Mouse (Mus musculus) lung, embryonic 16.5 days (tissue): ENCODE results near the gene Abcb1b. TPM values are rescaled to one million over a fixed set of nuclear protein-coding genes. Genes with fewer than 3 reads are reported as not detected.

Experiments used
- ATAC-seq: fragments of 200-750 bp; cut with Nextera tagmentation; 2 replicates; pipeline ENCODE4 v1.8.0; 2017; ENCODE audit warnings: low read depth, mild to moderate bottlenecking, moderate library complexity
- H3K27ac ChIP-seq: fragments of 300-500 bp; sonication (generic); 2 replicates; pipeline ENCODE4 v1.5.1; 2014; ENCODE audit warnings: mild to moderate bottlenecking, control low read depth, low read length
- H3K27me3 ChIP-seq: fragments of 300-500 bp; sonication (generic); 2 replicates; pipeline ENCODE4 v1.6.1; 2014; ENCODE audit warnings: low read depth, low read length, mixed read lengths; ENCODE audit not compliant: control insufficient read depth, insufficient read depth
- H3K36me3 ChIP-seq: fragments of 300-500 bp; sonication (generic); 2 replicates; pipeline ENCODE4 v1.6.1; 2014; ENCODE audit warnings: low read length; ENCODE audit not compliant: control insufficient read depth, insufficient read depth
- H3K4me1 ChIP-seq: fragments of 300-500 bp; sonication (generic); replicated peaks from 2 replicates; pipeline ENCODE4 v1.6.1; 2014; ENCODE audit warnings: low read length, mixed read lengths; ENCODE audit not compliant: control insufficient read depth, insufficient read depth
- H3K4me2 ChIP-seq: fragments of 300-500 bp; sonication (generic); 2 replicates; pipeline ENCODE4 v1.6.1; 2014; ENCODE audit warnings: low read depth, low read length, control low read depth
- H3K4me3 ChIP-seq: fragments of 300-500 bp; sonication (generic); 2 replicates; pipeline ENCODE4 v1.5.1; 2014; ENCODE audit warnings: mild to moderate bottlenecking, low read length, control low read depth
- H3K9ac ChIP-seq: fragments of 300-500 bp; sonication (generic); 2 replicates; pipeline ENCODE4 v1.6.1; 2014; ENCODE audit warnings: low read length, control low read depth
- H3K9me3 ChIP-seq: fragments of 300-500 bp; sonication (generic); 2 replicates; pipeline ENCODE4 v1.6.1; 2016; ENCODE audit warnings: low read length; ENCODE audit not compliant: control insufficient read depth
- WGBS: fragments of 180-500 bp; shearing (Covaris S2); extraction: QIAGEN DNeasy Blood & Tissue Kit; methylation state at CpG from one replicate; pipeline ENCODE4 v1.1.7; 2014; 5-methylcytosine and 5-hydroxymethylcytosine counted together
- polyA plus RNA-seq: library from polyadenylated mRNA; unstranded; fragments of >200 nt; fragmentation: Nextera tagmentation; extraction: Ambion mirVana; gene quantifications from 2 replicates; pipeline ENCODE4 v1.2.1, GENCODE M21; 2015

Gene Abcb1b
- polyA plus RNA-seq, 1 experiment from 2014 or later: 1.5 TPM

- no peaks in the 10 kb centered on the region for H3K36me3 ChIP-seq
- no peaks in the 10 kb centered on the region for H3K4me1 ChIP-seq
- no peaks in the 10 kb centered on the region for H3K9me3 ChIP-seq
- WGBS: 79% methylated on average over 8 of the region's 8 CpGs
- no peak overlapping the region for H3K4me2 ChIP-seq
- H3K4me3 ChIP-seq: no peak overlapping the region
- no peaks in the 10 kb centered on the region for H3K27me3 ChIP-seq
- H3K9ac ChIP-seq: no peak overlapping the region
- no peak for ATAC-seq
- H3K27ac ChIP-seq: no peak overlapping the region
These were observed 113.7 kb downstream of the Abcb1b start for GRCm38 (mm10) chr5:8911567-8912198.

Other genes with a start within 250 kb of the Abcb1b start
- 1.7 and 1.9 TPM in 2 replicates for gene Rundc3b, start 175.2 kb upstream of the Abcb1b start, polyA plus RNA-seq
- 1.9 and 2.3 TPM in 2 replicates for gene Abcb1a, start 138.1 kb upstream of the Abcb1b start, polyA plus RNA-seq
- gene Abcb4, start 95.6 kb downstream of the Abcb1b start, polyA plus RNA-seq: 0.13 and 0.35 TPM in 2 replicates
- 33.6 and 35.6 TPM in 2 replicates for gene Crot, start 199.2 kb downstream of the Abcb1b start, polyA plus RNA-seq